Mouse (Mus musculus): ENCODE measurements around the gene Pcgf1.

DNA sequence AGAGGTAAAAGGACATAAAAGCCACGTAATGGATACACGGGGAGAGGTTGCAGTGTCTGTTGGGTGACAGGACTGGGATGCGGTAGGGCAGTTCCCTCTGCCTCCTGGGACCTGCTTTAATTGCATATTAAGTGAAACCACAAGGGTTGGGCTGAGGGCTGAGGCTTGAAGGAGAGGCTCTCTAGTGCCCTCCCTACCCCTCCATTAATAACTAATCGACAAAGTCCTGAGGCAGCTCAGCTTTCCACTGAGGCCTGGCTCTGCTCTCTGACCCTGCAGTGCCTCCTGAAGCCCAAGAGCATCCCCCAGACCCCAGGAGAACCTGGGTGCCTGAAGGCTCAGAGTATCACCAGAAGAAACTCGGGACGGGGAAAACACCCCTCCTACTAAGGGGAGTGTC lies 6.8 kb downstream of the Pcgf1 start:
- TF ChIP-seq POLR2A (IDR thresholded peaks at IDR 0.05; ENCODE audit: insufficient read depth, low read depth, low read length) (no peak), CTCF (IDR thresholded peaks at IDR 0.05; ENCODE audit: insufficient read depth, low read depth, low read length) (no peak)

Measured in olfactory bulb, adult 2 months (tissue).